Mouse (Mus musculus): ENCODE data around the gene Ccdc12. TPM values are rescaled to one million over a fixed set of nuclear protein-coding genes. Genes with fewer than 3 reads are reported as not detected.
A peak's percentile ranks its signal among the peaks of the same experiment; 100 is the strongest.

Gene Ccdc12
- polyA plus RNA-seq, 1 experiment from 2014 or later: 122 TPM

- 90% methylated on average over 3 of the region's 3 CpGs for WGBS
- no peak overlapping the region for H3K27ac ChIP-seq
- ATAC-seq (ENCODE audit: low FRiP score): no peak
Observed at GRCm38 (mm10) chr9:110718810-110719209, 62.5 kb downstream of the Ccdc12 start.

GRCm38 (mm10) chr9:110719977-110720376, 63.7 kb downstream of the Ccdc12 start:
- Histone ChIP-seq H3K4me3 (no peak overlapping the region), H3K27me3 (no peaks in the 10 kb centered on the region), H3K9ac (no peak overlapping the region; the same call in 1 of the 2 replicates), H3K36me3 (peaks cover 22% of the 10 kb centered on the region), H3K4me2 (no peak overlapping the region), H3K9me3 (no peaks in the 10 kb centered on the region), H3K4me1 (replicated peaks) (peaks cover 10% of the 10 kb centered on the region; the same call in 1 of the 2 replicates), H3K27ac (no peak overlapping the region)
- no peak for ATAC-seq (ENCODE audit: low FRiP score)
- 71% methylated on average over 5 of the region's 5 CpGs for WGBS

More at GRCm38 (mm10) chr9:110718810-110719209, 62.5 kb downstream of the Ccdc12 start:
- Histone ChIP-seq H3K36me3 (peaks cover 23% of the 10 kb centered on the region), H3K9ac (no peak overlapping the region), H3K4me2 (no peak overlapping the region), H3K9me3 (no peaks in the 10 kb centered on the region), H3K4me1 (replicated peaks) (peaks cover 10% of the 10 kb centered on the region; the same call in 1 of the 2 replicates), H3K4me3 (no peak overlapping the region), H3K27me3 (no peaks in the 10 kb centered on the region)

GRCm38 (mm10) chr9:110722060-110722459, 65.8 kb downstream of the Ccdc12 start:
- 74% methylated on average over 10 of the region's 10 CpGs for WGBS
- no peak overlapping the region for H3K9ac ChIP-seq
- no peak for ATAC-seq (ENCODE audit: low FRiP score)

GRCm38 (mm10) chr9:110725721-110726135, 69.4 kb downstream of the Ccdc12 start:
- 11% methylated on average over 9 of the region's 9 CpGs for WGBS
- Histone ChIP-seq H3K27ac (no peak overlapping the region), H3K9me3 (no peaks in the 10 kb centered on the region), H3K4me3 (no peak overlapping the region), H3K4me1 (replicated peaks) (peaks cover 31% of the 10 kb centered on the region), H3K36me3 (peaks cover 13% of the 10 kb centered on the region), H3K4me2 (no peak overlapping the region), H3K27me3 (peaks cover 35% of the 10 kb centered on the region), H3K9ac (0 out of 2 replicates have a peak overlapping the region, but pooled peaks have one; percentile 25)
- ATAC-seq (ENCODE audit: low FRiP score): peak; percentile 52

More at GRCm38 (mm10) chr9:110722060-110722459, 65.8 kb downstream of the Ccdc12 start:
- peaks cover 9% of the 10 kb centered on the region for H3K27me3 ChIP-seq
- H3K9me3 ChIP-seq: no peaks in the 10 kb centered on the region
- H3K36me3 ChIP-seq: peaks cover 18% of the 10 kb centered on the region
- H3K4me1 ChIP-seq (replicated peaks): peaks cover 30% of the 10 kb centered on the region
- no peak overlapping the region for H3K4me3 ChIP-seq
- no peak overlapping the region for H3K4me2 ChIP-seq
- no peak overlapping the region for H3K27ac ChIP-seq

- peak overlapping the region; percentile 56 for H3K4me2 ChIP-seq
- H3K4me1 ChIP-seq (replicated peaks): peaks cover 31% of the 10 kb centered on the region
- no peak for ATAC-seq (ENCODE audit: low FRiP score)
- WGBS: 12% methylated on average over 32 of the region's 33 CpGs
- H3K9me3 ChIP-seq: no peaks in the 10 kb centered on the region
- peaks cover 44% of the 10 kb centered on the region for H3K27me3 ChIP-seq
- peak overlapping the region; percentile 63 for H3K9ac ChIP-seq
- peak overlapping the region; percentile 27 for H3K4me3 ChIP-seq
- H3K36me3 ChIP-seq: peaks cover 13% of the 10 kb centered on the region
- H3K27ac ChIP-seq: no peak overlapping the region
Observed at GRCm38 (mm10) chr9:110726867-110727266, 70.6 kb downstream of the Ccdc12 start.

GRCm38 (mm10) chr9:110729841-110730240, 73.5 kb downstream of the Ccdc12 start:
- no peaks in the 10 kb centered on the region for H3K9me3 ChIP-seq
- no peak overlapping the region for H3K4me2 ChIP-seq
- H3K9ac ChIP-seq: no peak overlapping the region
- 0 out of 2 replicates have a peak, but pooled peaks cover under 1% of the 10 kb centered on the region for H3K36me3 ChIP-seq
- 24% methylated on average over 8 of the region's 8 CpGs for WGBS
- peaks cover 61% of the 10 kb centered on the region for H3K27me3 ChIP-seq
- ATAC-seq (ENCODE audit: low FRiP score): no peak
- H3K4me1 ChIP-seq (replicated peaks): peaks cover 50% of the 10 kb centered on the region
- H3K4me3 ChIP-seq: no peak overlapping the region
- H3K27ac ChIP-seq: no peak overlapping the region

GRCm38 (mm10) chr9:110731859-110732258, 75.6 kb downstream of the Ccdc12 start:
- H3K4me2 ChIP-seq: no peak overlapping the region
- no peaks in the 10 kb centered on the region for H3K36me3 ChIP-seq
- H3K4me3 ChIP-seq: no peak overlapping the region
- H3K9me3 ChIP-seq: no peaks in the 10 kb centered on the region
- no peak overlapping the region for H3K27ac ChIP-seq
- ATAC-seq (ENCODE audit: low FRiP score): 0 out of 2 replicates have a peak, but pooled peaks have one; percentile 4
- H3K9ac ChIP-seq: no peak overlapping the region
- peaks cover 37% of the 10 kb centered on the region for H3K4me1 ChIP-seq (replicated peaks)
- peaks cover 67% of the 10 kb centered on the region for H3K27me3 ChIP-seq
- 52% methylated on average over 4 of the region's 4 CpGs for WGBS

GRCm38 (mm10) chr9:110732623-110733022, 76.3 kb downstream of the Ccdc12 start:
- Histone ChIP-seq H3K4me1 (replicated peaks) (peaks cover 29% of the 10 kb centered on the region), H3K4me2 (peak overlapping the region; percentile 67), H3K36me3 (no peaks in the 10 kb centered on the region), H3K9ac (peak overlapping the region; percentile 65), H3K27me3 (peaks cover 59% of the 10 kb centered on the region), H3K9me3 (no peaks in the 10 kb centered on the region), H3K4me3 (peak overlapping the region; percentile 40), H3K27ac (no peak overlapping the region)
- peak; percentile 49; the same call in 1 of the 2 replicates for ATAC-seq (ENCODE audit: low FRiP score)
- under 1% methylated on average over 26 of the region's 26 CpGs for WGBS

GRCm38 (mm10) chr9:110733102-110733501, 76.8 kb downstream of the Ccdc12 start:
- peak overlapping the region; percentile 40 for H3K4me3 ChIP-seq
- ATAC-seq (ENCODE audit: low FRiP score): no peak
- no peaks in the 10 kb centered on the region for H3K9me3 ChIP-seq
- 12% methylated on average over 8 of the region's 8 CpGs for whole genome bisulfite sequencing
- peak overlapping the region; percentile 65 for H3K9ac ChIP-seq
- H3K27ac ChIP-seq: no peak overlapping the region
- peak overlapping the region; percentile 67 for H3K4me2 ChIP-seq
- no peaks in the 10 kb centered on the region for H3K36me3 ChIP-seq
- peaks cover 29% of the 10 kb centered on the region for H3K4me1 ChIP-seq (replicated peaks)
- H3K27me3 ChIP-seq: peaks cover 54% of the 10 kb centered on the region

- H3K27ac ChIP-seq: no peak overlapping the region
- no peaks in the 10 kb centered on the region for H3K9me3 ChIP-seq
- no peak overlapping the region for H3K4me3 ChIP-seq
- no peak overlapping the region for H3K4me2 ChIP-seq
- no peak for ATAC-seq (ENCODE audit: low FRiP score)
- WGBS: 77% methylated on average over 7 of the region's 7 CpGs
- H3K27me3 ChIP-seq: peaks cover 45% of the 10 kb centered on the region
- peaks cover 29% of the 10 kb centered on the region for H3K4me1 ChIP-seq (replicated peaks)
- H3K36me3 ChIP-seq: no peaks in the 10 kb centered on the region
- no peak overlapping the region for H3K9ac ChIP-seq
Observed at GRCm38 (mm10) chr9:110734154-110734553, 77.9 kb downstream of the Ccdc12 start.

GRCm38 (mm10) chr9:110736362-110736761, 80.1 kb downstream of the Ccdc12 start:
- H3K27ac ChIP-seq: no peak overlapping the region
- no peaks in the 10 kb centered on the region for H3K9me3 ChIP-seq
- peak overlapping the region; percentile 29; the same call in 1 of the 2 replicates for H3K9ac ChIP-seq
- 34% methylated on average over 9 of the region's 9 CpGs for WGBS
- H3K4me1 ChIP-seq (replicated peaks): peaks cover 35% of the 10 kb centered on the region
- no peak overlapping the region for H3K4me2 ChIP-seq
- peaks cover 45% of the 10 kb centered on the region for H3K27me3 ChIP-seq
- H3K36me3 ChIP-seq: no peaks in the 10 kb centered on the region
- ATAC-seq (ENCODE audit: low FRiP score): no peak
- no peak overlapping the region for H3K4me3 ChIP-seq

- 15% methylated on average over 1 of the region's 1 CpGs for WGBS
- Histone ChIP-seq H3K4me3 (no peak overlapping the region), H3K9me3 (no peaks in the 10 kb centered on the region), H3K4me2 (no peak overlapping the region), H3K27ac (no peak overlapping the region), H3K27me3 (peaks cover 46% of the 10 kb centered on the region), H3K9ac (no peak overlapping the region), H3K36me3 (no peaks in the 10 kb centered on the region), H3K4me1 (replicated peaks) (peaks cover 39% of the 10 kb centered on the region)
- ATAC-seq (ENCODE audit: low FRiP score): no peak
Observed at GRCm38 (mm10) chr9:110738054-110738453, 81.8 kb downstream of the Ccdc12 start.

GRCm38 (mm10) chr9:110739961-110740360, 83.7 kb downstream of the Ccdc12 start:
- H3K36me3 ChIP-seq: no peaks in the 10 kb centered on the region
- no peak overlapping the region for H3K4me3 ChIP-seq
- no peak overlapping the region for H3K27ac ChIP-seq
- ATAC-seq (ENCODE audit: low FRiP score): no peak
- no peak overlapping the region for H3K9ac ChIP-seq
- H3K4me1 ChIP-seq (replicated peaks): peaks cover 38% of the 10 kb centered on the region
- H3K9me3 ChIP-seq: no peaks in the 10 kb centered on the region
- 92% methylated on average over 7 of the region's 7 CpGs for WGBS
- no peak overlapping the region for H3K4me2 ChIP-seq
- peaks cover 48% of the 10 kb centered on the region for H3K27me3 ChIP-seq

Data from hindbrain, embryonic 13.5 days (tissue).